Mouse (Mus musculus) MEL (cell line): ENCODE data around the gene Adam11. TPM values are rescaled to one million over a fixed set of nuclear protein-coding genes. Genes with fewer than 3 reads are reported as not detected.

ENCODE experiments used
- DNase-seq: peaks from one replicate; pipeline ENCODE4 v3.0.0; 2011; ENCODE audit warnings: low read depth, low spot score
- H3K27ac ChIP-seq: 2 replicates; pipeline ENCODE4 v1.5.1; 2012; ENCODE audit warnings: low read depth, mild to moderate bottlenecking, control low read depth, low read length, moderate library complexity; ENCODE audit not compliant: control insufficient read depth
- H3K27me3 ChIP-seq, 2 experiments: fragments of 150-350 bp in 1 of 2; sonication (generic) in 1 of 2; 2 replicates each; pipeline ENCODE4 v1.6.1; 2012; ENCODE audit warnings: low read length in 2 of 2, mild to moderate bottlenecking in 2 of 2, improper control_type of control experiment in 1 of 2, moderate library complexity in 1 of 2; ENCODE audit not compliant: insufficient read depth in 2 of 2, control insufficient read depth in 1 of 2
- H3K36me3 ChIP-seq, 2 experiments: 2 replicates each; pipeline ENCODE4 v1.6.1; 2012 to 2014; ENCODE audit warnings: low read length in 2 of 2, improper control_type of control experiment in 1 of 2, inconsistent platforms in 1 of 2, mild to moderate bottlenecking in 1 of 2; ENCODE audit not compliant: insufficient read depth in 2 of 2, control insufficient read depth in 1 of 2
- H3K4me1 ChIP-seq, 2 experiments: fragments of 150-350 bp in 1 of 2; sonication (generic) in 1 of 2; 2 replicates each; pipeline ENCODE4 v1.6.1; 2012; ENCODE audit warnings: low read length in 2 of 2, improper control_type of control experiment in 1 of 2, mild to moderate bottlenecking in 1 of 2; ENCODE audit not compliant: insufficient read depth in 2 of 2, control insufficient read depth in 1 of 2
- H3K4me3 ChIP-seq, 2 experiments: fragments of 150-350 bp in 1 of 2; sonication (generic) in 1 of 2; 2 replicates each; pipeline ENCODE4 v1.5.1; 2012; ENCODE audit warnings: low read depth in 2 of 2, low read length in 2 of 2, mild to moderate bottlenecking in 2 of 2, moderate library complexity in 2 of 2, control low read depth in 1 of 2, improper control_type of control experiment in 1 of 2; ENCODE audit not compliant: control insufficient read depth in 1 of 2, insufficient read depth in 1 of 2
- H3K79me2 ChIP-seq: 2 replicates; pipeline ENCODE4 v1.6.1; 2012; ENCODE audit warnings: mild to moderate bottlenecking, low read length, moderate library complexity; ENCODE audit not compliant: control insufficient read depth, poor library complexity, insufficient read depth
- H3K9ac ChIP-seq: 2 replicates; pipeline ENCODE4 v1.6.1; 2012; ENCODE audit warnings: low read depth, mild to moderate bottlenecking, control low read depth, low read length, moderate library complexity; ENCODE audit not compliant: control insufficient read depth, poor library complexity, severe bottlenecking
- H3K9me3 ChIP-seq: fragments of 150-350 bp; sonication (generic); replicated peaks from 2 replicates; pipeline ENCODE4 v1.6.1; 2012; ENCODE audit warnings: mild to moderate bottlenecking, low read length, improper control_type of control experiment, moderate library complexity; ENCODE audit not compliant: insufficient read depth
- BHLHE40 ChIP-seq: IDR thresholded peaks from 2 replicates; pipeline ENCODE4 v1.6.1; 2012; ENCODE audit warnings: low read depth, mild to moderate bottlenecking, inconsistent platforms, low read length, improper control_type of control experiment, borderline replicate concordance
- CHD2 ChIP-seq: IDR thresholded peaks from 2 replicates; pipeline ENCODE4 v1.6.1; 2011; ENCODE audit warnings: low read length, improper control_type of control experiment
- CTCF ChIP-seq, 3 experiments: IDR thresholded peaks in 2 of 3; conservative IDR thresholded peaks in 1 of 3; 2 replicates each; pipeline ENCODE4 v1.5.1; 2011 to 2012; ENCODE audit warnings: low read length in 3 of 3, low read depth in 2 of 3, mild to moderate bottlenecking in 2 of 3, improper control_type of control experiment in 1 of 3, inconsistent platforms in 1 of 3, mixed read lengths in 1 of 3, moderate library complexity in 1 of 3; ENCODE audit not compliant: control insufficient read depth in 1 of 3, insufficient read depth in 1 of 3, poor library complexity in 1 of 3, severe bottlenecking in 1 of 3
- EP300 ChIP-seq, 2 experiments: IDR thresholded peaks; 2 replicates each; pipeline ENCODE4 v1.6.1; 2011; ENCODE audit warnings: improper control_type of control experiment in 2 of 2, low read length in 2 of 2, low read depth in 1 of 2, mild to moderate bottlenecking in 1 of 2
- GABPA ChIP-seq: IDR thresholded peaks from 2 replicates; pipeline ENCODE4 v1.6.1; 2012; ENCODE audit warnings: low read depth, mild to moderate bottlenecking, inconsistent platforms, low read length, improper control_type of control experiment, moderate library complexity
- GATA1 ChIP-seq: IDR thresholded peaks from 2 replicates; pipeline ENCODE4 v1.6.1; 2011; ENCODE audit warnings: low read depth, low read length, improper control_type of control experiment
- HCFC1 ChIP-seq: IDR thresholded peaks from 2 replicates; pipeline ENCODE4 v1.6.1; 2012; ENCODE audit warnings: low read depth, mild to moderate bottlenecking, inconsistent platforms, low read length, improper control_type of control experiment, moderate library complexity
- JUND ChIP-seq: IDR thresholded peaks from 2 replicates; pipeline ENCODE4 v1.6.1; 2011; ENCODE audit warnings: low read depth, mild to moderate bottlenecking, improper control_type of control experiment, low read length
- MAFK ChIP-seq: IDR thresholded peaks from 2 replicates; pipeline ENCODE4 v1.6.1; 2011; ENCODE audit warnings: low read depth, mild to moderate bottlenecking, low read length, improper control_type of control experiment, borderline replicate concordance
- MAX ChIP-seq: IDR thresholded peaks from 2 replicates; pipeline ENCODE4 v1.6.1; 2011; ENCODE audit warnings: low read length, improper control_type of control experiment
- MAZ ChIP-seq: IDR thresholded peaks from 2 replicates; pipeline ENCODE4 v1.6.1; 2012; ENCODE audit warnings: low read depth, mild to moderate bottlenecking, inconsistent platforms, low read length, improper control_type of control experiment
- MEF2A ChIP-seq: IDR thresholded peaks from 2 replicates; pipeline ENCODE4 v1.6.1; 2014; ENCODE audit warnings: low read depth, mild to moderate bottlenecking, inconsistent platforms, low read length, improper control_type of control experiment; ENCODE audit not compliant: poor library complexity, insufficient replicate concordance, severe bottlenecking; ENCODE audit errors: extremely low read depth
- MXI1 ChIP-seq: IDR thresholded peaks from 2 replicates; pipeline ENCODE4 v1.6.1; 2011; ENCODE audit warnings: mild to moderate bottlenecking, low read depth, low read length, improper control_type of control experiment
- MYB ChIP-seq: IDR thresholded peaks from 2 replicates; pipeline ENCODE4 v1.6.1; 2011; ENCODE audit warnings: mild to moderate bottlenecking, low read depth, low read length, improper control_type of control experiment
- POLR2AphosphoS5 ChIP-seq: IDR thresholded peaks from 2 replicates; pipeline ENCODE4 v1.6.1; 2012; ENCODE audit warnings: low read depth, borderline replicate concordance, mild to moderate bottlenecking, inconsistent platforms, low read length, moderate library complexity, mixed read lengths
- RAD21 ChIP-seq: IDR thresholded peaks from 2 replicates; pipeline ENCODE4 v1.6.1; 2011; ENCODE audit warnings: mild to moderate bottlenecking, low read depth, low read length, improper control_type of control experiment
- RCOR1 ChIP-seq: IDR thresholded peaks from 2 replicates; pipeline ENCODE4 v1.6.1; 2012; ENCODE audit warnings: low read depth, mild to moderate bottlenecking, inconsistent platforms, low read length, improper control_type of control experiment
- SIN3A ChIP-seq: IDR thresholded peaks from 2 replicates; pipeline ENCODE4 v1.6.1; 2012; ENCODE audit warnings: low read length, improper control_type of control experiment, inconsistent platforms
- TAL1 ChIP-seq: IDR thresholded peaks from 2 replicates; pipeline ENCODE4 v1.6.1; 2012; ENCODE audit warnings: mild to moderate bottlenecking, inconsistent platforms, low read length, moderate library complexity, mixed read lengths
- TCF12 ChIP-seq: IDR thresholded peaks from 2 replicates; pipeline ENCODE4 v1.6.1; 2014; ENCODE audit warnings: low read depth, mild to moderate bottlenecking, inconsistent platforms, low read length, improper control_type of control experiment, moderate library complexity
- UBTF ChIP-seq: IDR thresholded peaks from 2 replicates; pipeline ENCODE4 v1.6.1; 2012; ENCODE audit warnings: low read depth, mild to moderate bottlenecking, inconsistent platforms, low read length, improper control_type of control experiment, moderate library complexity, borderline replicate concordance; ENCODE audit not compliant: insufficient read depth
- USF1 ChIP-seq: IDR thresholded peaks from 2 replicates; pipeline ENCODE4 v1.6.1; 2014; ENCODE audit warnings: low read depth, mild to moderate bottlenecking, inconsistent platforms, low read length, improper control_type of control experiment, moderate library complexity
- USF2 ChIP-seq, 2 experiments: IDR thresholded peaks; 2 replicates each; pipeline ENCODE4 v1.6.1; 2011 to 2012; ENCODE audit warnings: improper control_type of control experiment in 2 of 2, low read length in 2 of 2, borderline replicate concordance in 1 of 2, inconsistent platforms in 1 of 2, low read depth in 1 of 2, mild to moderate bottlenecking in 1 of 2; ENCODE audit not compliant: insufficient read depth in 1 of 2
- ZC3H11A ChIP-seq: IDR thresholded peaks from 2 replicates; pipeline ENCODE4 v1.6.1; 2012; ENCODE audit warnings: low read depth, mild to moderate bottlenecking, inconsistent platforms, low read length, improper control_type of control experiment
- ZKSCAN1 ChIP-seq: IDR thresholded peaks from 2 replicates; pipeline ENCODE4 v1.6.1; 2012; ENCODE audit warnings: low read depth, mild to moderate bottlenecking, inconsistent platforms, low read length, improper control_type of control experiment, moderate library complexity
- ZNF384 ChIP-seq: IDR thresholded peaks from 2 replicates; pipeline ENCODE4 v1.6.1; 2012; ENCODE audit warnings: low read depth, mild to moderate bottlenecking, inconsistent platforms, low read length, improper control_type of control experiment
- polyA plus RNA-seq, 2 experiments: library from polyadenylated mRNA; stranded (reverse) in 1 of 2; unstranded in 1 of 2; fragments of >175 nt in 1 of 2; fragments of >200 nt in 1 of 2; gene quantifications; 2 replicates each; pipeline versions ENCODE4 v1.2.1 to v1.2.4; 2012; ENCODE audit warnings: low replicate concordance in 2 of 2, low read depth in 1 of 2; ENCODE audit not compliant: insufficient read length in 2 of 2, insufficient read depth in 1 of 2, missing spikeins in 1 of 2
- total RNA-seq: library from RNA; depleted of rRNA; stranded (reverse); fragments of 300-350 nt; gene quantifications from 2 replicates; pipeline ENCODE4 v1.2.3, GENCODE M21; 2012

Adam11 gene
- total and polyA plus RNA-seq, 3 experiments, result 0.08 to 0.36 TPM; not detected in 1

DNA sequence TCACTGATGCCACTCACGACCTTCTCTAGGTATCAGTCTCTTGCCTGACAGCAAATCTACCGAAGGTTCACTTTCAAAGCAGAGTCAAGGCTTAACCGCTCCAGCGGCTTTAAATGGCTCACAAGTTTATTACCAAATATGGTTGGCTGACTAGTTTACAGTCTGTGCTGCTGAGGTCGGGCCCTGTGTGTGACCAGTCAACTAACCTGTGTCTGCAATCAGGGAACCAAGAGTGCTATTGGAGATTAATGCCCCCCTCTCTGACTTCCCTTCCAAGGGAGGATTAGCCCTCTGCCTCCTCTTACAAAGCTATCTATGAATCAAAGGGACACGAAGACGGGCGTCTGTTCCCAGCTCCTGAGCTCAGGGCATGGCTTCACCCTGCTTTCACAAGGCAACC, 32.9 kb downstream of the Adam11 start:
- H3K36me3 ChIP-seq, result no peaks in the 10 kb centered on the region
- no peak overlapping the region for H3K27ac ChIP-seq
- H3K4me3 ChIP-seq, result no peak overlapping the region
- no peaks in the 10 kb centered on the region for H3K4me1 ChIP-seq
- H3K9me3 ChIP-seq, result no peaks in the 10 kb centered on the region
- TF ChIP-seq ZC3H11A (no peak), USF1 (no peak), MAX (no peak), HCFC1 (no peak), MEF2A (no peak), EP300 (IDR thresholded peaks at IDR 0.05; ENCODE audit: low read depth in 1 of 2, low read length in 2 of 2) (no peak), MYB (no peak)
- H3K9ac ChIP-seq, result no peak overlapping the region
- no peaks in the 10 kb centered on the region for H3K79me2 ChIP-seq
- peaks cover 34 to 56% of the 10 kb centered on the region in 2 experiments for H3K27me3 ChIP-seq
- no peak for DNase-seq

DNA sequence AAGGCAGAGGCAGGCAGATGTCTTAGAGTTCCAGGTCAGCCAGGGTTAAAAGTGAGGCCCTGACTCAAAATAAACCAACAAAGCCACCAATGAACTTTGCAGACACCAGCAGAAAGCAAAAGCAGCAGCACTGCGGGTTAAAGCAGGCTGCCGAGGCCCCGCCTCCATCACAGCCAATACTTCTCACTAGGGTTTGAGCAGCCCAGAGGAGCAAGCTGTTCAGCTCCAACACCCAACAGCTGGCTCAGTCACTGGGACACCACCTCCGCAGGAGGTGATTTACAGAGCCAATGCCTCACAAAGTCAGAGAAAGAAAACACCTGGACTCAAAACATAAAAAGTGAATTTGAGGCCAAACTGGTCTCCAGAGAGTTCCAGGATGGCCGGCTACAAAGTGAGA, 42.2 kb downstream of the Adam11 start:
- no peak overlapping the region for H3K9ac ChIP-seq
- TF ChIP-seq MAFK (no peak), TAL1 (no peak), SIN3A (no peak), JUND (no peak), UBTF (no peak), GABPA (no peak), TCF12 (no peak), GATA1 (no peak), MEF2A (no peak)
- no peak overlapping the region for H3K27ac ChIP-seq
- H3K79me2 ChIP-seq, result no peaks in the 10 kb centered on the region
- peaks cover 29 to 34% of the 10 kb centered on the region in 2 experiments for H3K27me3 ChIP-seq
- H3K9me3 ChIP-seq, result no peaks in the 10 kb centered on the region
- H3K36me3 ChIP-seq, result no peaks in the 10 kb centered on the region
- H3K4me1 ChIP-seq, result no peaks in the 10 kb centered on the region
- DNase-seq, result no peak
- no peak overlapping the region for H3K4me3 ChIP-seq

GRCm38 (mm10) chr11:102808246-102808645, 47.0 kb downstream of the Adam11 start:
- H3K27me3 ChIP-seq, result peaks cover 26 to 52% of the 10 kb centered on the region in 2 experiments
- no peak for TF ChIP-seq MEF2A
- no peak for TF ChIP-seq RAD21
- no peak for TF ChIP-seq RCOR1
- no peak for TF ChIP-seq ZKSCAN1
- no peak for TF ChIP-seq CHD2
- no peak for TF ChIP-seq USF2 (IDR thresholded peaks at IDR 0.05; ENCODE audit: borderline replicate concordance in 1 of 2, insufficient read depth in 1 of 2, low read depth in 1 of 2, low read length in 2 of 2)
- TF ChIP-seq CTCF (IDR thresholded peaks at IDR 0.05 in 2 of 3, conservative IDR thresholded peaks at IDR 0.05 in 1 of 3; ENCODE audit: control insufficient read depth in 1 of 3, insufficient read depth in 1 of 3, low read depth in 2 of 3, low read length in 3 of 3, poor library complexity in 1 of 3, severe bottlenecking in 1 of 3), result no peak
- TF ChIP-seq MAZ, result no peak
- TF ChIP-seq ZNF384, result no peak
- TF ChIP-seq GABPA, result no peak
- TF ChIP-seq POLR2AphosphoS5, result no peak
- no peak for TF ChIP-seq BHLHE40
- no peak for TF ChIP-seq MXI1
- no peak for TF ChIP-seq EP300 (IDR thresholded peaks at IDR 0.05; ENCODE audit: low read depth in 1 of 2, low read length in 2 of 2)
- TF ChIP-seq, all 39 proteins: peak for 0
- H3K4me1 ChIP-seq, result no peaks in the 10 kb centered on the region
- H3K27ac ChIP-seq, result no peak overlapping the region
- H3K36me3 ChIP-seq, result no peaks in the 10 kb centered on the region
- H3K9me3 ChIP-seq, result no peaks in the 10 kb centered on the region
- no peak overlapping the region for H3K9ac ChIP-seq
- no peak for DNase-seq
- no peak overlapping the region for H3K4me3 ChIP-seq
- no peaks in the 10 kb centered on the region for H3K79me2 ChIP-seq
